Mouse (Mus musculus) sigmoid colon, adult 10 weeks (tissue): ENCODE data around the gene Ttc30b. TPM values are rescaled to one million over a fixed set of nuclear protein-coding genes. Genes with fewer than 3 reads are reported as not detected.

Source experiments
- polyA plus RNA-seq: library from polyadenylated mRNA; stranded (reverse); fragments of 350-450 nt; fragmentation: Illumina TruSeq; extraction: RNeasy Lipid Tissue Mini Kit (QIAGEN cat#74804); gene quantifications from one replicate; pipeline ENCODE4 v1.2.3, GENCODE M21; 2014; ENCODE audit warnings: low read depth, low replicate concordance

Ttc30b gene
- polyA plus RNA-seq = 30.3 TPM

GRCm38 (mm10) chr2:75938117-75939063, at the start of gene Ttc30b:
Ttc30b (minus strand) TSS chr2:75938585.

GRCm38 (mm10) chr2:75981440-75982081, 43.2 kb upstream of the Ttc30b start, which contains the start of gene Ttc30a1:
Ttc30a1 (minus strand) TSS chr2:75981967.

GRCm38 (mm10) chr2:75977752-75978368, 39.5 kb upstream of the Ttc30b start, which contains the start of gene Ttc30a2:
Ttc30a2 (minus strand) TSS chr2:75978170.

Other genes with a start within 250 kb of the Ttc30b start
- gene Nfe2l2, start 233.9 kb downstream of the Ttc30b start, polyA plus RNA-seq = 289 TPM
- gene Agps, start 106.4 kb downstream of the Ttc30b start, polyA plus RNA-seq = 104 TPM
- 0.41 TPM for gene Ttc30a2, start 39.6 kb upstream of the Ttc30b start, polyA plus RNA-seq
- gene Ttc30a1, start 43.4 kb upstream of the Ttc30b start, polyA plus RNA-seq = 8.6 TPM